Mouse (Mus musculus) heart, postnatal 36 days (tissue): ENCODE data around the gene Dnajc14. TPM values are rescaled to one million over a fixed set of nuclear protein-coding genes. Genes with fewer than 3 reads are reported as not detected.
"Not testable (repeated sequence)": the region's sequence is repeated elsewhere in the genome, so short reads cannot be mapped to it uniquely, and the experiment has no call there.

Experiments
- DNase-seq, 2 experiments: peaks; one replicate each; pipeline ENCODE4 v3.0.0; 2021 to 2022
- intact Hi-C: fragments of 180-260 bp; cut with DNase I; formaldehyde crosslinking; loops from one replicate; pipeline ENCODE4 v1.15.1; 2025
- total RNA-seq, 2 experiments: library from RNA; stranded (reverse); gene quantifications; 2 replicates each; pipeline ENCODE4 v1.2.3; 2021

The Dnajc14 gene
- total RNA-seq, 2 experiments from 2014 or later = 32.8 to 36.4 TPM

GRCm38 (mm10) chr10:128807018-128807417, 3.2 kb downstream of the Dnajc14 start:
- intact Hi-C loops = loop anchor here (2.0 to 5.0 kb wide), 2 partner anchors 14 to 180 kb away; partner anchors contain the start of genes Ormdl2 and Rps26
- DNase-seq = no peak

- DNase-seq = no peak
- intact Hi-C loops = no loop called here
Observed at GRCm38 (mm10) chr10:128817033-128817432, 13.2 kb downstream of the Dnajc14 start, which contains the start of gene Sarnp. Sarnp (plus strand) TSS chr10:128817333.

GRCm38 (mm10) chr10:128820217-128820616, 16.4 kb downstream of the Dnajc14 start:
- intact Hi-C loops = loop anchor here (2.0 kb wide), 1 partner anchor 13 kb away; no protein-coding TSS in a partner anchor

GRCm38 (mm10) chr10:128821358-128822056, 17.6 kb downstream of the Dnajc14 start, which contains the start of gene Ormdl2:
Ormdl2 (minus strand) TSS chr10:128821645.
- peak; percentile 99 for DNase-seq
- intact Hi-C loops = loop anchor here (2.0 kb wide), 1 partner anchor 15 kb away; no protein-coding TSS in a partner anchor

More at GRCm38 (mm10) chr10:128820217-128820616, 16.4 kb downstream of the Dnajc14 start:
- DNase-seq = no peak

- intact Hi-C loops = no loop called here
- no peak for DNase-seq
Observed at GRCm38 (mm10) chr10:128822135-128822534, 18.3 kb downstream of the Dnajc14 start.

- intact Hi-C loops, DNase-seq: not testable (repeated sequence)
Observed at GRCm38 (mm10) chr10:128823087-128823486, 19.2 kb downstream of the Dnajc14 start.

- intact Hi-C loops = no loop called here
- DNase-seq = no peak
Observed at GRCm38 (mm10) chr10:128823821-128824220, 20.0 kb downstream of the Dnajc14 start.

GRCm38 (mm10) chr10:128837400-128837799, 33.5 kb downstream of the Dnajc14 start:
- intact Hi-C loops = no loop called here
- DNase-seq = no peak

GRCm38 (mm10) chr10:128839434-128839833, 35.6 kb downstream of the Dnajc14 start:
- DNase-seq = no peak
- intact Hi-C loops = no loop called here

GRCm38 (mm10) chr10:128840612-128841011, 36.8 kb downstream of the Dnajc14 start:
- DNase-seq = no peak
- intact Hi-C loops = loop anchor here (5.0 kb wide), 1 partner anchor 137 kb away; no protein-coding TSS in a partner anchor

GRCm38 (mm10) chr10:128843260-128843659, 39.4 kb downstream of the Dnajc14 start:
- DNase-seq = no peak
- intact Hi-C loops = loop anchor here (5.0 kb wide), 1 partner anchor 134 kb away; no protein-coding TSS in a partner anchor

- intact Hi-C loops = loop anchor here (1.0 kb wide), 1 partner anchor 50 kb away; no protein-coding TSS in a partner anchor
- DNase-seq = no peak
Observed at GRCm38 (mm10) chr10:128845516-128845915, 41.7 kb downstream of the Dnajc14 start.

GRCm38 (mm10) chr10:128846664-128847063, 42.8 kb downstream of the Dnajc14 start:
- intact Hi-C loops = no loop called here
- no peak for DNase-seq

- DNase-seq = no peak
- intact Hi-C loops = no loop called here
Observed at GRCm38 (mm10) chr10:128848426-128848825, 44.6 kb downstream of the Dnajc14 start.

GRCm38 (mm10) chr10:128850339-128850738, 46.5 kb downstream of the Dnajc14 start:
- DNase-seq = no peak
- intact Hi-C loops = no loop called here

- no peak for DNase-seq
- intact Hi-C loops = loop anchor here (5.0 kb wide), 1 partner anchor 36 kb away; no protein-coding TSS in a partner anchor
Observed at GRCm38 (mm10) chr10:128861176-128861575, 57.3 kb downstream of the Dnajc14 start.

- intact Hi-C loops = no loop called here
Observed at GRCm38 (mm10) chr10:128866042-128866441, 62.2 kb downstream of the Dnajc14 start.

GRCm38 (mm10) chr10:128866518-128866917, 62.7 kb downstream of the Dnajc14 start:
- no peak for DNase-seq

More at GRCm38 (mm10) chr10:128866042-128866441, 62.2 kb downstream of the Dnajc14 start:
- DNase-seq = no peak

More at GRCm38 (mm10) chr10:128866518-128866917, 62.7 kb downstream of the Dnajc14 start:
- intact Hi-C loops = no loop called here
